Mouse (Mus musculus): ENCODE measurements around the gene Mab21l2. TPM values are rescaled to one million over a fixed set of nuclear protein-coding genes. Genes with fewer than 3 reads are reported as not detected.

The Mab21l2 gene
- 0.97 and 2.9 TPM in 2 replicates for polyA plus RNA-seq (2015; fragmentation: Nextera tagmentation; extraction: Ambion mirVana)

DNA sequence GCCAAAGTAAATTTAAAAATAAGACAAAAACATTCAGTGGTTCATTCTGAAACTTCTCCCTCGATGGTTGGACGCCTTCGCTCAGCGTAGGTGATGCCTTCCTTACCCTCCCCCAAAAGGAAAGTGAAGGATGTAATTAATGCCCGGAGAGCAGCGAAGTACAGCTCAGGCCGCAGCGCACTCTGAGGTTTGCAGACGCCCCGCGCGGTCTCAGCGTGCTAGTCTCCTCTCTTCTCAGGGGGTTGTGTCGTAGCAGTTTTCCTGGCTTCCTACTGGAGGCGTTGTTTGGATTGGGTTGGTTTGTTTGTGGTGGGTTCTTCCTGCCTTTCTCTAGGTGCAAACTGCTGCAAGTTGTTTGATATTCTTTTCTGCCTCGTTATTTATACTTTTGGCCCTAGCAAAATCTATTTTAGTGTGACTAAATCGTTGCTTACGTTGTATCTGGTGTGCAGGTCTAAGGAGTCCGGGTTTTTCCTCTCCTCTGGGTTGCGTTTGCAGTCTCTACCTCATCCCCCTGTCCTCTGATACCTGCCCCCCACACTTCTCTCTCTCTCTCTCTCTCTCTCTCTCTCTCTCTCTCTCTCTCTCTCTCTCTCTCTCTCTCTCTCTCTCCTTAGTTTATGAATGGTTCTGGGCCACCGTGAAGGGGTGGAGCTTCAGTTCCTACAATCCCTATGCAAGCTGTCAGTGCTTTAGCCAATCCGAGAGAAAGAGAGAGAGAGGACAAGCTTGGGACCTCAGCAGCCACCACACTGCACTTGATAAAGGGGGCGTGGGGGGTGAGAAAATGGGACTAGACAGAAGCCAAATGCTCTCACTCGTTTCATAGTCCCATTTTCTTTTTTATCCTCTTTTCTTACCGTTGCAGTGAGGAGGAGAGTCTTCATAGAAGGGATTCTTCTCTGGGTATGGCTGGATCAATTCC is at the start of gene Mab21l2:
Gene Mab21l2 (minus strand): TSS at position 539 of the 925 bp plus-strand sequence.

